Mouse (Mus musculus): ENCODE measurements around the gene Lmod3. TPM values are rescaled to one million over a fixed set of nuclear protein-coding genes. Genes with fewer than 3 reads are reported as not detected.

Lmod3 gene
- total and polyA plus RNA-seq, 2 experiments from 2014 or later = not detected

GRCm38 (mm10) chr6:97295416-97295815 lies 42.9 kb upstream of the Lmod3 start:
- Histone ChIP-seq H3K9ac (replicated peaks; ENCODE audit: low read length, poor library complexity, severe bottlenecking) (no peak overlapping the region), H3K4me2 (ENCODE audit: low read depth, low read length, poor library complexity, severe bottlenecking) (no peak overlapping the region), H3K27ac (ENCODE audit: low read depth, low read length) (no peak overlapping the region), H3K4me1 (ENCODE audit: insufficient read depth, low read length) (no peaks in the 10 kb centered on the region), H3K27me3 (ENCODE audit: insufficient read depth, low read length) (no peaks in the 10 kb centered on the region), H3K36me3 (ENCODE audit: insufficient read depth, low read length) (peaks cover 15% of the 10 kb centered on the region), H3K4me3 (ENCODE audit: low read depth, low read length) (no peak overlapping the region), H3K9me3 (ENCODE audit: low read length) (no peaks in the 10 kb centered on the region)
- DNase-seq (ENCODE audit: low spot score) (no peak), ATAC-seq (ENCODE audit: low FRiP score) (no peak)
- 94% methylated on average over 9 of the region's 9 CpGs for WGBS
- no peak for TF ChIP-seq CTCF (IDR thresholded peaks at IDR 0.05)

- H3K36me3 ChIP-seq (ENCODE audit: insufficient read depth, low read length) = peaks cover 15% of the 10 kb centered on the region
- no peaks in the 10 kb centered on the region for H3K4me1 ChIP-seq (ENCODE audit: insufficient read depth, low read length)
- H3K27ac ChIP-seq (ENCODE audit: low read depth, low read length) = no peak overlapping the region
- no peak for ATAC-seq (ENCODE audit: low FRiP score)
- no peak overlapping the region for H3K9ac ChIP-seq (replicated peaks; ENCODE audit: low read length, poor library complexity, severe bottlenecking)
- H3K4me2 ChIP-seq (ENCODE audit: low read depth, low read length, poor library complexity, severe bottlenecking) = no peak overlapping the region
- 88% methylated on average over 12 of the region's 12 CpGs for WGBS
- H3K4me3 ChIP-seq (ENCODE audit: low read depth, low read length) = no peak overlapping the region
- H3K27me3 ChIP-seq (ENCODE audit: insufficient read depth, low read length) = no peaks in the 10 kb centered on the region
- DNase-seq (ENCODE audit: low spot score) = no peak
- no peaks in the 10 kb centered on the region for H3K9me3 ChIP-seq (ENCODE audit: low read length)
- no peak for TF ChIP-seq CTCF (IDR thresholded peaks at IDR 0.05)
Measured at GRCm38 (mm10) chr6:97293667-97294569, 41.4 kb upstream of the Lmod3 start.

DNA sequence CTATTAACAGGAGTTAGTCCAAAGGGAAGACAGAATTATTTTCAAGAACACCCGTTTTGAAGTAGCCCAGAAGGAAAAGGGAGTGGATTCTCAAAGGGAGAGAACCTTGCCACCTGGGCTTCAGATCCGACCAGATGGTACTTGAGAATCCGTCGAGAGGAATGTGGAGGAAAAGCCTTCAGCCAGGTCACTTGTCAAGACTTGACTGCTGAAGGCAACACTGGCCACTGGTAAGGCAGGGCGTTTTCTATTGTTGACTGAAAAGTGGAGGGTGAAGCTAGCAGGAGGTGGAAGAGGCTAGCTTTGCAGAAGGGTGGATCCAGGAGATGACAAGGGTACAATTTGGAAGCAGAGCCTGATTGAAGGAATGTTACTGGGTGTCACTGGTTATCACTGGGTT lies 40.3 kb upstream of the Lmod3 start:
- WGBS = 81% methylated on average over 5 of the region's 5 CpGs
- H3K27me3 ChIP-seq (ENCODE audit: insufficient read depth, low read length) = no peaks in the 10 kb centered on the region
- H3K4me3 ChIP-seq (ENCODE audit: low read depth, low read length) = no peak overlapping the region
- H3K4me2 ChIP-seq (ENCODE audit: low read depth, low read length, poor library complexity, severe bottlenecking) = no peak overlapping the region
- ATAC-seq (ENCODE audit: low FRiP score) = no peak
- no peak overlapping the region for H3K27ac ChIP-seq (ENCODE audit: low read depth, low read length)
- peaks cover 16% of the 10 kb centered on the region for H3K36me3 ChIP-seq (ENCODE audit: insufficient read depth, low read length)
- no peak for TF ChIP-seq CTCF (IDR thresholded peaks at IDR 0.05)
- no peak for DNase-seq (ENCODE audit: low spot score)
- H3K4me1 ChIP-seq (ENCODE audit: insufficient read depth, low read length) = no peaks in the 10 kb centered on the region
- no peaks in the 10 kb centered on the region for H3K9me3 ChIP-seq (ENCODE audit: low read length)
- H3K9ac ChIP-seq (replicated peaks; ENCODE audit: low read length, poor library complexity, severe bottlenecking) = no peak overlapping the region

GRCm38 (mm10) chr6:97292096-97292495 lies 39.5 kb upstream of the Lmod3 start:
- no peaks in the 10 kb centered on the region for H3K9me3 ChIP-seq (ENCODE audit: low read length)
- no peak overlapping the region for H3K4me3 ChIP-seq (ENCODE audit: low read depth, low read length)
- no peak for TF ChIP-seq CTCF (IDR thresholded peaks at IDR 0.05)
- H3K27me3 ChIP-seq (ENCODE audit: insufficient read depth, low read length) = no peaks in the 10 kb centered on the region
- no peak overlapping the region for H3K27ac ChIP-seq (ENCODE audit: low read depth, low read length)
- no peak overlapping the region for H3K4me2 ChIP-seq (ENCODE audit: low read depth, low read length, poor library complexity, severe bottlenecking)
- ATAC-seq (ENCODE audit: low FRiP score) (no peak), DNase-seq (ENCODE audit: low spot score) (no peak)
- H3K9ac ChIP-seq (replicated peaks; ENCODE audit: low read length, poor library complexity, severe bottlenecking) = no peak overlapping the region
- no peaks in the 10 kb centered on the region for H3K4me1 ChIP-seq (ENCODE audit: insufficient read depth, low read length)
- WGBS = 98% methylated on average over 3 of the region's 3 CpGs
- H3K36me3 ChIP-seq (ENCODE audit: insufficient read depth, low read length) = peaks cover 17% of the 10 kb centered on the region

GRCm38 (mm10) chr6:97291159-97291908 lies 38.8 kb upstream of the Lmod3 start:
- Histone ChIP-seq H3K27ac (ENCODE audit: low read depth, low read length) (no peak overlapping the region), H3K4me2 (ENCODE audit: low read depth, low read length, poor library complexity, severe bottlenecking) (no peak overlapping the region), H3K27me3 (ENCODE audit: insufficient read depth, low read length) (no peaks in the 10 kb centered on the region), H3K4me3 (ENCODE audit: low read depth, low read length) (no peak overlapping the region), H3K36me3 (ENCODE audit: insufficient read depth, low read length) (peaks cover 17% of the 10 kb centered on the region), H3K4me1 (ENCODE audit: insufficient read depth, low read length) (no peaks in the 10 kb centered on the region), H3K9ac (replicated peaks; ENCODE audit: low read length, poor library complexity, severe bottlenecking) (no peak overlapping the region), H3K9me3 (ENCODE audit: low read length) (no peaks in the 10 kb centered on the region)
- ATAC-seq (ENCODE audit: low FRiP score) (no peak), DNase-seq (ENCODE audit: low spot score) (no peak)
- 61% methylated on average over 21 of the region's 21 CpGs for WGBS
- no peak for TF ChIP-seq CTCF (IDR thresholded peaks at IDR 0.05)

- ATAC-seq (ENCODE audit: low FRiP score) (no peak), DNase-seq (ENCODE audit: low spot score) (no peak)
- Histone ChIP-seq H3K4me1 (ENCODE audit: insufficient read depth, low read length) (no peaks in the 10 kb centered on the region), H3K27me3 (ENCODE audit: insufficient read depth, low read length) (no peaks in the 10 kb centered on the region), H3K4me2 (ENCODE audit: low read depth, low read length, poor library complexity, severe bottlenecking) (no peak overlapping the region), H3K36me3 (ENCODE audit: insufficient read depth, low read length) (peaks cover 15% of the 10 kb centered on the region), H3K27ac (ENCODE audit: low read depth, low read length) (no peak overlapping the region), H3K4me3 (ENCODE audit: low read depth, low read length) (no peak overlapping the region), H3K9me3 (ENCODE audit: low read length) (no peaks in the 10 kb centered on the region), H3K9ac (replicated peaks; ENCODE audit: low read length, poor library complexity, severe bottlenecking) (no peak overlapping the region)
- WGBS = 69% methylated on average over 3 of the region's 3 CpGs
- no peak for TF ChIP-seq CTCF (IDR thresholded peaks at IDR 0.05)
Measured at GRCm38 (mm10) chr6:97290687-97291086, 38.1 kb upstream of the Lmod3 start.
